Mouse (Mus musculus): ENCODE measurements around the gene Itgal. TPM values are rescaled to one million over a fixed set of nuclear protein-coding genes. Genes with fewer than 3 reads are reported as not detected.
A peak's percentile ranks its signal among the peaks of the same experiment; 100 is the strongest.

Gene Itgal
- polyA plus RNA-seq, 1 experiment from 2014 or later = 0.20 TPM

GRCm38 (mm10) chr7:127260309-127261111 lies 35.5 kb upstream of the Itgal start, which contains the start of gene Dctpp1:
Dctpp1 (minus strand) TSS chr7:127260709.
- under 1% methylated on average over 50 of the region's 50 CpGs for WGBS
- peak; percentile 99 for ATAC-seq
- Histone ChIP-seq H3K4me3 (replicated peaks; ENCODE audit: low read length) (peak within 1 kb of the TSS; percentile 65), H3K27ac (ENCODE audit: low read length) (no peak within 1 kb of the TSS), H3K36me3 (ENCODE audit: control insufficient read depth, insufficient read depth) (no peaks in the 10 kb centered on the region), H3K27me3 (replicated peaks; ENCODE audit: control insufficient read depth, insufficient read depth, low read length) (no peaks in the 10 kb centered on the region), H3K9me3 (ENCODE audit: control insufficient read depth, low read length) (no peaks in the 10 kb centered on the region), H3K4me1 (replicated peaks; ENCODE audit: control insufficient read depth, insufficient read depth, low read length) (peaks cover 18% of the 10 kb centered on the region), H3K4me2 (ENCODE audit: low read length) (peak within 1 kb of the TSS; percentile 98), H3K9ac (replicated peaks; ENCODE audit: low read depth, low read length) (peak within 1 kb of the TSS; percentile 73)

- no peaks in the 10 kb centered on the region for H3K36me3 ChIP-seq (ENCODE audit: control insufficient read depth, insufficient read depth)
- no peak overlapping the region for H3K27ac ChIP-seq (ENCODE audit: low read length)
- peaks cover 18% of the 10 kb centered on the region for H3K4me1 ChIP-seq (replicated peaks; ENCODE audit: control insufficient read depth, insufficient read depth, low read length)
- H3K27me3 ChIP-seq (replicated peaks; ENCODE audit: control insufficient read depth, insufficient read depth, low read length) = no peaks in the 10 kb centered on the region
- no peaks in the 10 kb centered on the region for H3K9me3 ChIP-seq (ENCODE audit: control insufficient read depth, low read length)
- no peak overlapping the region for H3K9ac ChIP-seq (replicated peaks; ENCODE audit: low read depth, low read length)
- WGBS = 82% methylated on average over 10 of the region's 10 CpGs
- no peak for ATAC-seq
- H3K4me2 ChIP-seq (ENCODE audit: low read length) = no peak overlapping the region
- H3K4me3 ChIP-seq (replicated peaks; ENCODE audit: low read length) = no peak overlapping the region
These were observed 33.7 kb upstream of the Itgal start for GRCm38 (mm10) chr7:127262218-127262961.

GRCm38 (mm10) chr7:127263526-127263925 lies 32.5 kb upstream of the Itgal start:
- Histone ChIP-seq H3K4me2 (ENCODE audit: low read length) (no peak overlapping the region), H3K27me3 (replicated peaks; ENCODE audit: control insufficient read depth, insufficient read depth, low read length) (no peaks in the 10 kb centered on the region), H3K36me3 (ENCODE audit: control insufficient read depth, insufficient read depth) (peaks cover 3% of the 10 kb centered on the region; the same call in 1 of the 2 replicates), H3K9me3 (ENCODE audit: control insufficient read depth, low read length) (peaks cover 3% of the 10 kb centered on the region; the same call in 1 of the 2 replicates), H3K4me3 (replicated peaks; ENCODE audit: low read length) (no peak overlapping the region), H3K9ac (replicated peaks; ENCODE audit: low read depth, low read length) (no peak overlapping the region), H3K27ac (ENCODE audit: low read length) (no peak overlapping the region), H3K4me1 (replicated peaks; ENCODE audit: control insufficient read depth, insufficient read depth, low read length) (peaks cover 18% of the 10 kb centered on the region)
- ATAC-seq = no peak
- WGBS = 92% methylated on average over 3 of the region's 3 CpGs

- no peak overlapping the region for H3K9ac ChIP-seq (replicated peaks; ENCODE audit: low read depth, low read length)
These were observed 25.8 kb upstream of the Itgal start for GRCm38 (mm10) chr7:127270256-127270655.

GRCm38 (mm10) chr7:127270666-127271065 lies 25.4 kb upstream of the Itgal start:
- peaks cover 5% of the 10 kb centered on the region; the same call in 1 of the 2 replicates for H3K9me3 ChIP-seq (ENCODE audit: control insufficient read depth, low read length)
- H3K4me2 ChIP-seq (ENCODE audit: low read length) = no peak overlapping the region
- H3K36me3 ChIP-seq (ENCODE audit: control insufficient read depth, insufficient read depth) = peaks cover 11% of the 10 kb centered on the region
- ATAC-seq = no peak
- no peaks in the 10 kb centered on the region for H3K27me3 ChIP-seq (replicated peaks; ENCODE audit: control insufficient read depth, insufficient read depth, low read length)
- H3K27ac ChIP-seq (ENCODE audit: low read length) = no peak overlapping the region
- no peak overlapping the region for H3K4me3 ChIP-seq (replicated peaks; ENCODE audit: low read length)
- no peak overlapping the region for H3K9ac ChIP-seq (replicated peaks; ENCODE audit: low read depth, low read length)
- WGBS = 92% methylated on average over 5 of the region's 5 CpGs
- H3K4me1 ChIP-seq (replicated peaks; ENCODE audit: control insufficient read depth, insufficient read depth, low read length) = peaks cover 27% of the 10 kb centered on the region

More at GRCm38 (mm10) chr7:127270256-127270655, 25.8 kb upstream of the Itgal start:
- Histone ChIP-seq H3K27ac (ENCODE audit: low read length) (no peak overlapping the region), H3K36me3 (ENCODE audit: control insufficient read depth, insufficient read depth) (peaks cover 11% of the 10 kb centered on the region), H3K9me3 (ENCODE audit: control insufficient read depth, low read length) (peaks cover 5% of the 10 kb centered on the region; the same call in 1 of the 2 replicates), H3K4me1 (replicated peaks; ENCODE audit: control insufficient read depth, insufficient read depth, low read length) (peaks cover 27% of the 10 kb centered on the region), H3K4me2 (ENCODE audit: low read length) (no peak overlapping the region), H3K27me3 (replicated peaks; ENCODE audit: control insufficient read depth, insufficient read depth, low read length) (no peaks in the 10 kb centered on the region), H3K4me3 (replicated peaks; ENCODE audit: low read length) (no peak overlapping the region)
- no peak for ATAC-seq
- 88% methylated on average over 2 of the region's 2 CpGs for WGBS

- no peak overlapping the region for H3K4me3 ChIP-seq (replicated peaks; ENCODE audit: low read length)
- H3K27ac ChIP-seq (ENCODE audit: low read length) = no peak overlapping the region
- no peaks in the 10 kb centered on the region for H3K27me3 ChIP-seq (replicated peaks; ENCODE audit: control insufficient read depth, insufficient read depth, low read length)
- H3K4me1 ChIP-seq (replicated peaks; ENCODE audit: control insufficient read depth, insufficient read depth, low read length) = peaks cover 27% of the 10 kb centered on the region
- 94% methylated on average over 4 of the region's 4 CpGs for WGBS
- H3K9ac ChIP-seq (replicated peaks; ENCODE audit: low read depth, low read length) = no peak overlapping the region
- H3K36me3 ChIP-seq (ENCODE audit: control insufficient read depth, insufficient read depth) = peaks cover 11% of the 10 kb centered on the region
- H3K9me3 ChIP-seq (ENCODE audit: control insufficient read depth, low read length) = peaks cover 5% of the 10 kb centered on the region; the same call in 1 of the 2 replicates
- no peak overlapping the region for H3K4me2 ChIP-seq (ENCODE audit: low read length)
- no peak for ATAC-seq
These were observed 25.0 kb upstream of the Itgal start for GRCm38 (mm10) chr7:127271093-127271492.

- no peak for ATAC-seq
- WGBS = 89% methylated on average over 15 of the region's 15 CpGs
- H3K4me3 ChIP-seq (replicated peaks; ENCODE audit: low read length) = no peak overlapping the region; the same call in 1 of the 2 replicates
These were observed 23.5 kb upstream of the Itgal start for GRCm38 (mm10) chr7:127272566-127272965.

GRCm38 (mm10) chr7:127273118-127273923 lies 22.7 kb upstream of the Itgal start:
- H3K4me2 ChIP-seq (ENCODE audit: low read length) = peak overlapping the region; percentile 84
- ATAC-seq = peak; percentile 53
- 17% methylated on average over 49 of the region's 50 CpGs for WGBS
- peaks cover 27% of the 10 kb centered on the region for H3K4me1 ChIP-seq (replicated peaks; ENCODE audit: control insufficient read depth, insufficient read depth, low read length)
- peak overlapping the region; percentile 90 for H3K9ac ChIP-seq (replicated peaks; ENCODE audit: low read depth, low read length)
- H3K4me3 ChIP-seq (replicated peaks; ENCODE audit: low read length) = peak overlapping the region; percentile 92
- peaks cover 10% of the 10 kb centered on the region for H3K36me3 ChIP-seq (ENCODE audit: control insufficient read depth, insufficient read depth)
- no peaks in the 10 kb centered on the region for H3K27me3 ChIP-seq (replicated peaks; ENCODE audit: control insufficient read depth, insufficient read depth, low read length)
- peak overlapping the region; percentile 76 for H3K27ac ChIP-seq (ENCODE audit: low read length)
- H3K9me3 ChIP-seq (ENCODE audit: control insufficient read depth, low read length) = peaks cover 4% of the 10 kb centered on the region; the same call in 1 of the 2 replicates

More at GRCm38 (mm10) chr7:127272566-127272965, 23.5 kb upstream of the Itgal start:
- H3K27me3 ChIP-seq (replicated peaks; ENCODE audit: control insufficient read depth, insufficient read depth, low read length) = no peaks in the 10 kb centered on the region
- no peak overlapping the region for H3K27ac ChIP-seq (ENCODE audit: low read length)
- peak overlapping the region; percentile 84 for H3K4me2 ChIP-seq (ENCODE audit: low read length)
- H3K4me1 ChIP-seq (replicated peaks; ENCODE audit: control insufficient read depth, insufficient read depth, low read length) = peaks cover 27% of the 10 kb centered on the region
- peaks cover 5% of the 10 kb centered on the region; the same call in 1 of the 2 replicates for H3K9me3 ChIP-seq (ENCODE audit: control insufficient read depth, low read length)
- no peak overlapping the region for H3K9ac ChIP-seq (replicated peaks; ENCODE audit: low read depth, low read length)
- H3K36me3 ChIP-seq (ENCODE audit: control insufficient read depth, insufficient read depth) = peaks cover 11% of the 10 kb centered on the region
